Mouse (Mus musculus): Measurements from ENCODE around the gene Deup1.
"Not testable (repeated sequence)": the region's sequence is repeated elsewhere in the genome, so short reads cannot be mapped to it uniquely, and the experiment has no call there.

The Deup1 gene

DNA sequence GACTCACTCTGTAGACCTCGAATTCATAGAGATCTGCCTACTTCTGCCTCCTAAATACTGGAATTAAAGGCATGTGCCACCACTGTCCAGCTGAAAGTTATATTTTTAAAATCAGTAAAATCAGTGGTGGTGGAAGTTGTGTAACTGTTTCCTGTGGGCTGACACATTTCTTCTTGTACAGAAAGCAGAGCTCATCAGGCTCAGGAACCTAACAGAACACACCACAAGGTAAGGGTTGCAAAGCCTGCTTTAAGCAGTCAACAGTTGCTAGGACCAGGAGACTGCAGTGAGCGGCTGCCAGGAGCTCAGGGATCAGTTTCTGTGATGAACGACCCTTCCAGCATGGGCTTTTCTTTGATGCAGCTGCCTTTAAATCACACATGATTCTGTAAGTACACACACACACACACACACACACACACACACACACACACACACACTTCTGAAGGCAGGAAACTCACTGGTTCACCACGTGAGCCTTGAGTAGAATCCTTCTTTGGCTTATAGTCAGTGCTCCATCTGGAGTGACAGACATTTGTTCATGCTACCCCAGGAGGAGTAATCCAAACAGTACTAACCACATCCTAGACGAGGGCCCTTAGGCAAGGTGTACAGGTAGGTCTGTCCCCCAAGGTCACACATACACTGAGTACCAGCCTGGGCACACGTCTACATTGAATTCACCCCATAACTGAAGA is 40.4 kb downstream of the Deup1 start:
- DNase-seq (ENCODE audit: low read depth): peak; percentile 17

DNA sequence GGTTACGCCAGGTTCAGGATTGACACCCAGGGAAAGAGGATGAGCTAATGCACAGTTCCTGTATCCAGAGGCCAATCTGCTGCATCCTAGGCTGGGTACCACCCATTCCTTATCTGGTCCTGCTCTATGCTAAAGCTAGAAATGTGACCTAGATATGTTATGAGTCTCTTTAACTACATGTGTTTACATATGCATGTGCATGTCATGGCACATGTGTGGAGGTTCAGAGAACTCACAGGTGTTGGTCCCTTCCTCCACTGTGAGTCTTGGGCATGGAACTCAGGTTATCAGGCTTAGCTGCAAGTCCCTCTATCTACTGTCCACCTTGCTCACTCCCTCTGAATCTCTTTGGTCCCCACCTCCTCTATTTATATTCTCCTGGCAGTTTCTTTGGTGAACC is 41.8 kb downstream of the Deup1 start:
- no peak for DNase-seq (ENCODE audit: low read depth)

DNA sequence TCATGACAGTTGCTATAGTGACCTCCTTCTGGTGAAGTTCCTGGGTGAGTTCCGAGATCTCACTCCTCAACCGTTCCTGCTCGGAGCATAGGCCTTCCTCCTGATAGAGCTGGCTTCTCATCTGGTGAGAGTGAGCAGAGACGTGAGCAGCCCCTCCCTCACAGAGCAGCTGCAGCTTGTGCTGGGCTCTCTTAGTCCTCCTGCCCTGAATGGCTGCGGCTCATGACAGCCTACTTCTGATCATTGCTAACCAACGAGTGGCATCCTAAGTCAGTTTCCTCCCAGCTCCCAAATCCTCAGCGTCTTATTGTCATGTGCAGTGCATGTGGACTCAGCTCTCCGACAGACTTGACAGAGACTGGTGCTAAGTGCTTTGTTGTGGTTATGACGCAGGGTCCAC is 43.5 kb downstream of the Deup1 start:
- DNase-seq (ENCODE audit: low read depth): no peak

DNA sequence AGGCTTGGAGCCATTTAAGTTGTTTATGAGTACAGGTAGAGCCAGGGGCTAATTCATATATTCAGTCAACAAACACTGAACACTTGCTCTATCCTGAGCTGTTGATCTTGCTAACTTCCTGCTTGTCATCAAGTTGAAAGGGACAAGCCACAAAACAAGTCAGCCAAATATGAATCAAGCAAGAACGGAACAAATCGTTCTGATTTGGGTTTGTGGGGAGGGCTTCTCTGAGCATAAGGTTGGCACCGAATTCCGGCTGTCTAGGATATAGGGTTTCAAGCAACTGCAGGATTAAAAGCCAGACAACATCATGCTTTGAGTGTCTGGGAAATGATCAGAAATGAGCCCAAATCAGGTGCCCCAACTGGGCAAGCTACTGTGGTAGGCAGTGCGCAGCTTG is 45.7 kb downstream of the Deup1 start:
- DNase-seq (ENCODE audit: low read depth): no peak

DNA sequence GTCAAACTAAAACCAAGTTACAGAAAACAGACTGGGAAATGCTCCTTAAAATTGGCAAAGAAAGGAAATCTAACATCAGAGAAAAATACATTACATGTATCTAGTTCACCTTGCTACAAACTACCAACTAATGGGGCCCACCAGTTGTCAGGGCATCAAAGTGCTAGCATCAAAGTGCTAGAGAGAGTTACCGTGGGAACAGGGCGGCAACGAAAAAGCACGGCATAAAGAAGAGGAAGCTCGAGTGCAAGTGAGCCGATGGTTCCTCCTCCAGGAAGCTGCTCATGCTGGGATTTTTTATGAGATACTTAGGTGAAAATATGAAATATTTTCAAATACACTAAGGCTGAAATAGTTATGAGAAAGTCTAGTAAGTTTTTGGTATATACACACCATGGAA is 47.6 kb downstream of the Deup1 start:
- no peak for DNase-seq (ENCODE audit: low read depth)

DNA sequence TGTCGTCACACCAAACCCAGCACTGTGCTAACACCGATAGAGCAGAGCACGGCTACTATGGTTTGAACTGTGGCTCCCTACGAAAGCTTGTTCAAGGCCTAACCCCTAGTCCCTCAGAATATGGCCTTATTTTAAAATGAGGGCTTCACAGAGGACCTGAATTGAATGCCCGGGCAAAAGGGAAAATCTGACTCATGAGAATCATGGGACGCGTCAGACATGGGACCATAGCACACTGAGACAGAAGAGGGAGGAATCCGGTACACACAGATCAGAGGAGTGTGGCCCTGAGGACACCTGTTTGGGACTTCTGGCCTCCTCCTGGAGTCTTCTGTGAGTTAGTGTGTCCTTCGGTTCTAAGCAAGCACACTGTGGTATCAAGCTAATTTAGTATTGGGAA is 48.8 kb downstream of the Deup1 start:
- DNase-seq (ENCODE audit: low read depth): no peak

DNA sequence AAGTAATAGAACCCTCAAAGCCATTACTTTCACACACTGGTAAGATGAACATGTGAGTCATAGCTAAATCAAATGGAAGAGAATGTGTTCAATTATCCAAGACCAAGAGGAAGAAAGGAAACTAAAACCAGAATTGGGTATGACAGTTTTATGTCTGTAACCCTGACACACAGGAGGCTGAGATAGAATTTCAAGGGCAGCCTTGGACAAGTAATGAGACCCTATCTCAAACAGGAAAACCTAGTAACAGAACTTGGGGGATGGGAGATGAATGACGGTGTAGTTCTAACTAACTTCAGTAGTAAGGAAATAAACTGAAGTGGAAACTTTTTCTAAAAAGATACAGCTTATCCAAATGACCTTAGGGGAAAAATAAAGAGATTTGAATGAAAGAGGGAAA is 49.3 kb downstream of the Deup1 start:
- no peak for DNase-seq (ENCODE audit: low read depth)

DNA sequence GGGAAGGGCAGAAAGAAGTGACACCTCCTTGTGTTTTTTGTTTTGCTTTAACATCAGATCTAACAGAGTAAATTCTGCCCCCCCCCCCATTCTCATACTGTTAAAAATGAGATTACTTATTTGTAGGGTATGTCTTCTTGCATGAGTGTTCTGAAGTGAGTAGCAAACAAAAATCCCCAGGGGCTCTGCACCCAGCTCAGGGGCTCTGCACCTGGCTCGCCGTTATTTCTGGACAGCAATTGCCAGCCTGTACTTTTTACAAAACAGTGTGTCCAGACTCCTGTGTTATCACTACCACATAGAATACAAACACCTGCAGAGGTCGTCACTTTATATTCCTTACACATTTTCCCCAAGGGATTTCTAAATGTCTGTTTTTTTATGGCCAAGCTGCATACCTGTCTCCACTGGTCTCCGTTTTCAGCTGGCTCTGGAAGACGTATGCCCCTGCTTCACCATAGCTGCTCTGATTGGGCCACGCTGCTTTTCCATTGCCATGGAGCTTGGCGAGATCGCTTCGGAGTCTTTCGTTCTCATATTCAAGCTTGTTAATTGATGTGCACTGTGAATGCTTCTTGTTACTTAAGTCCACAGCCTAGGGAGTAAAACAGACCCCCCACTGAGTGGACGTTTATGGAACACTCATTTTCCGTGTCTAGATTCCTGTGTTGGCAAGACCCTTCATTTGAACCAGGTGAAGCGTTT is 52.8 kb downstream of the Deup1 start:
- no peak for DNase-seq (ENCODE audit: low read depth)

DNA sequence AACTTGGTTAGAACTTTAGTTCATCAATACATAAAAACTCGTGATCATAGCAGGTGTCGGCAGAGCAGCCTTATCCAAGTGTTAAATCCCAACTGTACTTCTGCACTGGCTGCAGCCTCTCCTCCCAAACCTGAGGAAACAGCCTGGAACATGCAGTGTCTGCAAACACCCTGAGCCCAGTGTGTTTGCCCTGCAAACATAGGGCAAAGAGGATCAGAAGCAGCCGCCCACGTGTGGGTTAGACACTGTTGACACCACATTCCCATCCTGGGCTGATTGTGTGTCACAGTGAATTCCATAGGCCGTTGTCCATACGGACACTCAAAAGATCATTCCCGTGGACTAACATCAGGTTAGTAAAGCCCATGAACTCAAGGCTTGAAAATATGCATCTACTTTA is 65.4 kb downstream of the Deup1 start:
- DNase-seq (ENCODE audit: low read depth): no peak

DNA sequence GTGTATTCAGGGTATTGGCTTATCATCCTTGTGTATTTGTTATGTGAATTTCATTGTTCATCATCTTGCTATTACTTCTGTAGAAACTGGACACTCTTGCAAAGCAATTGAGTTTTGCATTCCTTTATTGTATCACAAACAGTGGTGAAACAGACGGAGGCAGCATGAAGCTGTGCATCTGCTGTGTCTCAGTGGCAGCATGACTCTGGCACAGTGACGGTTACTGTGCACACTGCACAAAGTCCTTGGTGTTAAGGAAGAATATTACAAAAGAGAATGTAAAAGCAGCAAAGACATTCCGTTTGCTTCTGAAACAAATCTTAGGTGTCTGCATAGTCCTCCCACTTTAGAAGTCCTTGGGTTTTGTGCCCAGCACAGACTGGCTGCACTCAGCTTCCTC is 67.3 kb downstream of the Deup1 start:
- no peak for DNase-seq (ENCODE audit: low read depth)

DNA sequence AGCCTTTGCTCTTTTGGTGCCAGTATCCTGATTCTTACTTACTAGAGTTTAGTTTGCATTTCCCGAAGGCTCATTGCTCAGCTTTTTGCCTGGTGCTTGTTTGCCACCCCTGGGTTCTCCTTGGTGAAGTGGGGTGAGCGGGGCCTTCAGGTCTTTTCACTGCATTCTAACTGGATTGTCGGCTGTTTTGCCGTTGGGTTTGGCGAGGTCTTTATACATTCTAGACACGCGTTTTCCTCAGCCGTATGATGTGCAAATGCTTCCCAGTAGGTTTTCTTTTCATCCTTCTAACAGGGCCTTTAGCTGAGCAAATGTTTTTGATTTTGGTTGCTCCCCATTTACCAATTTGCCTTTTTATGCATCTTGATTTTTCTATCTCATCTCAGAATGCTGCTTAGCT is 74.4 kb downstream of the Deup1 start:
- no peak for DNase-seq (ENCODE audit: low read depth)

DNA sequence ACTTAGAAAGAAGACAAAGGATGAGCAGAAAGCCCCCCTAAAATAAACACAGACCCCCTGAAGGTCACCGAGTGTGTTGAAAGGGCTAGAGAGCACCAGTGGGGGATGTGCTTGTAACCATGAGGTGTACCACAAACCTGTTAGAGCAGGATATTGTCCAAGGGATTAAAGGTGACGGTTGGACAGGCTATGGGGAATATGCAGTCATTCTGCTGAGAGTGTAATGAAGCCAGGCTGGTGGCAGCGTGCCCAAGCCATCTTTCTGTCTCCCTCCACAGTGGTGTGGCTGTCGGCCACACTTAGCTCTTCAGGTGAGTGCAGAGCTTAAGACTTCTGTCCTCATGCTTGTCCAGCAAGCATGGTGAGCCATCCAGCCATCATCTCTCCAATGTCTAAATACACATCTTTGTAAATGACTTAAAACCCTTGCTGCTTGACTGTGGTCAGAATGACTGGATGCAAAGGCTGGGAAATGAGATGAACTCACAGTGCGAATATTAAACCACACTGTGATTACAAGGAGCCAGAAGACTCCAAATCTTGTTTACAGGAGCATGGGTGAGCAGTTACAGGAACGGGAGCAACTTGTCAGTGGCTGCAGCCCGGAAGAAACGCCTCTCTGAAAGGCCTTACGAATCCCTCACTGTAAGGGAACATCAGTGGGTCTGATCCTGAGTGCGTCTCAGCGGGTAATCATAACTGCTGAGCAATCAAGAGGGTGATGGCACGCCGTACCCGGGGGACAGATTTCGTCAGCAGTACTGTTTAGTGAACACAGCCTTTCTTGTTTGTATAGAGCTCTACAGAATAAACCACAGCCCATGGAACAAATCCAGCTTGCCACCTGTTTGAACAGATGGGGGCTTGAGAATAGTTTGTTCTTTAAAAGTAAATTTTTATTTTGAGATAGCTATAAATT is 75.5 kb downstream of the Deup1 start:
- DNase-seq (ENCODE audit: low read depth): no peak

DNA sequence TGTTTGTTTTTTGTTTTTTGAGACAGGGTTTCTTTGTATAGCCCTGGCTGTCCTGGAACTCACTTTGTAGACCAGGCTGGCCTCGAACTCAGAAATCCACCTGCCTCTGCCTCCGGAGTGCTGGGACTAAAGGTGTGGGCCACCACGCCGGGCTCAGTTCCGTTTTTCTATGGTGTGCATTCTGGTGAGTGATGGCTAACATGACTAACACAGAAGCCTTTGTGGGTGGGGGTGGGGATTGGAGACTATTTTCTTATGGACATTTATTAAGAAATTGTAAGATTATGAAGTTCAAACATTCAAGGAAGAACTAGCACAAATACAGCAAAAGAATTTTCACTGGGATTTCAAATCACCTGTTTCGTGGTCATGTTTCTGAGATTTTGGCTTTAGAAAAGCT is 76.7 kb downstream of the Deup1 start:
- DNase-seq (ENCODE audit: low read depth): not testable (repeated sequence)

DNA sequence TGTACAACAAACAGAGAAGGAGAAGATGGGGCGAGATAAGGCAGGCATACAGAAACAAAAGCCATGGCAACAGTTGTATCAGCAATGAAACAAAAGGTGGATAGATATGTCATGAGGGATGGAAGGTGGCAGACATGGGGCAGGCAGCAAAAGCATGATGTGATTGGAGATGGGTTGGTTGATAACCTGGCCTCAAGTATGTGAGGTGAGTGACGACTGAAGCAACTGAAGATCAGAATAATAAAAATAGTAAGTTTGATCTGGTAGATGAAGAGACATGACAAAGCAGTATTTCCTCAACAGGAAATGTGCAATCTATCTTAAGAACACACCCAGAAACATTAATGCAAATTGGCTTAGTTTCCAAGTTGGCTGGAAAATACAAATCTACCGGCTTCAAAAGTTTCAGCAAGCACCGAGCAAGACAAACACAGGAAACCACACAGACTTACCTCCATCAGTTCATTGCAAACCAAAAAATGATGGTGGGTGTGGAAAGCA is 77.2 kb downstream of the Deup1 start:
- no peak for DNase-seq (ENCODE audit: low read depth)

DNA sequence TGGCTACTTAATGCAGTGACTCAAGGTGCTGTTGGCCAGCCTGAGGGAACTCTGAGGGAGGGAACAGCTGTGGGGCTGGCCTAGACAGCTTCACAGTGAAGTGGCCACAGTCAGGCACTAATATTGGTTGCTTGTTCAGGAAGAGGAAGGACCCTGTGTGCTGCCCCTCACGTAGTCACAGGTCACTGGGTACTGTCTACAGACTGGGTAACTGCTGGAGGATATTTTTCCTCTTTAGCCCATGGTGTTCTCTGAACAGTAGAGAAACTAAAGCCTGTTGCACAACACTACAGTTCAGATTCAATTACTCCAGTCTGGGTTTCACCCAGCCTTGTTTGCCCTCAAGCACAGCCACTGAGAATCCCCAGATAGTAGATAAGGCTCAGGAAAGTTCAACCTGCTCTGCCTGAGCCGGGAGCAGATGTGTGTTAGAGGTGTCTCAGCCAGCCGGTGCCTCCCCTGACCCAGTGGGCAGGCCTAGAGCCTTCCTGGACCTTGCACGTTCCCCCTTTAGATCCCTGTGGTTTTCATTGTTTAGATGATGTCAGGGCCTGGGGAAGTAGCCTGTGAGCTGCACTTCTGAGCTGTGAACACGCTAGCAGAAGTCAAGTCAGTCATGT is 85.9 kb downstream of the Deup1 start:
- no peak for DNase-seq (ENCODE audit: low read depth)

DNA sequence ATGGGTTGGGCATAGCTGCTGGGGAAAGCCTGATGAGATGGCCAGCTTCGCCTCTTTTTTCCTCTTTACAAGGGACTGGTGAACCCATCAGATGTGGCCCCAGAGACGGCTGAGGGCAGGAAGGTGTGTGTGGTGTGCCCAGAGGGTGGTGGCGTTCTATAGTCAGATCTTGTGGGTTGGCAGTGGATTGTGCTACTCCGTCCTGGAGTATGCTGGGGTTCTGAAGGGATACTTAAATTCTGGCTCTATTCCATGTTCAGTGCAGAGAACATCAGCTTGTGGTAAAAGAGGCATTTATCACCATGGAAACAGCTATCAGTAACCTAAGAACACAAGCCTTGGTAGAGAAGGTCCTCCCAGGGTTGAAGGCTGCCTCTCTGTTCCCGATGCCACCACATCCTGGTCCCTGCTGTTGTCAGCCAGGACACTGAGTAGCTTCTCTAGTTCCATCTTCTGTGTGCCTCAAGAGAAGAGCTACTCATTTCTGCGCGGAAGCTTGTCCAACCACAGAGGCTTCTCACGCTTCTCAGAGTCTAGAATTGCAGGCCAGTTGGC is 88.7 kb downstream of the Deup1 start:
- no peak for DNase-seq (ENCODE audit: low read depth)

DNA sequence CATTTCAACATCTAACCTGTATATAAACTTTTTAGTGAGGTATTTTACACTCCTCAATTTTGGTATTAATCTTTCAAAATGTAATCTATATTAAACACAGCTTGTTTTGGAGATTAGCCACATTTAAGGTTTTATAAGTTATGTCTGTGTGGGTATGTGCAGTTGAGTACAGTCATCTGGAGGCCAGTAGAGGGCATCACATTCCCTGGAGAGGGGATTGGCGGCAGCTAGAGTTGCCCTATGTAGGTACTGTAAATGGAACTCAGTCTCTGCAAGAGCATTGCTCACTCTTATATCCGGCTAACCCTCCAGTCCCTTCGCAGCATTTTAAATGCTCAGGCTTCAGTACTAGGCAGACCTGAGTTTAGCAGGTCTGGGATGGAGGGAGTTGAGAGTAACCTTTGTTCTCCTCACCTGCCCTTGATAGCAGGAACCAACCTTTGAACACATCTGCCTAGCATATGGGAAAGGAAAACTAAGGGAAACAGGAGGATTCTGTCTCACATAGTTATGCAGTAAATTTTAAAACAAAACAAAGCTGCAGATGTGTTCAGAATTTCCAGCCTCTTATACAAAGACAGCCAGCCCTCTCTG is 90.2 kb downstream of the Deup1 start:
- peak; percentile 6 for DNase-seq (ENCODE audit: low read depth)

DNA sequence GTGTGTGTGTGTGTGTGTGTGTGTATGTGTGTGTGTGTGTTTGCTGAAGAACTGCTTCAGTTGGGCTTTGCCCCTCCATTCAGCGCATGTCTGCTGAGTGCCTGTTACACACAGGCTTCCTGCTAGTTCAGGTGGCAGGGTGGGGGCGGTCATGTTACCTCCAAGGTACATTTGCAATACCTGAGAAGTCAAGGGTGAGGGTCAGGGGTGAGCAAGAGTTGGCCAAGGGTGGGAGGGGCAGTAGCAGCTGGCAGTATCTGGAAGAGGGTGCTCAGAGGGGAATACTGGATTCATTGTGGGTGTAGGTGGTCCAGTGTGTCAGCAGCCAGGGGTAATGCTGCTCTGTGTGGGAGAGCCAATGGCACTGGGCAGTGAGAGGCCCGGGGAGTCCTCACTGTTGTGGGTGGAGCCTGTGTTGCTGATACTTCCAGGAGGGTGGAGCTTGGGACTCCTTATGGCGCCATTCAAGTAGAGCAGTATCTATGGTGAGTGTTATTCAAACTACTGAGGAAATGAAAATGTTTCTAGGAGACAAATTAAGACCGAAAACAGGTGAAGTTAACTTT is 90.8 kb downstream of the Deup1 start:
- DNase-seq (ENCODE audit: low read depth): no peak

DNA sequence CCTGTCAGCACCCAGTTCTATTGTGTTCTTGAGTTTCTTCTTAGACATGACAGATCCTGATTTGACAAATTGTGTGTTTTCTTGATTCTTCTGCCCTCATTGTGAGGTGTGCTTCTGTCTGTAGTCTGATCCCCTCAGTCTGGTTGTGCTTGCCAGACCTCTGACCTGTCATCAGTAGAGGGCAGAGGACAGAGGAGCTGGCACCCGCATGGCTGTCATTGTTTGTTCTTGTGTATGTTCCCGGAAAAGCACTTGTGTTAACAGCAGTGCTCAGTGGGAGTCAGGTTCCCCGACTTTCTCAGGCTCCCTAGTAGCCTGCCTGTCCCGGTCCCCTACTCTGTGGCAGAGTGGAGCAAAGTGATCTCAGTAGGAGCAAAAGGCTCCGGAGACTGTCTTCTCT is 92.3 kb downstream of the Deup1 start:
- no peak for DNase-seq (ENCODE audit: low read depth)

DNA sequence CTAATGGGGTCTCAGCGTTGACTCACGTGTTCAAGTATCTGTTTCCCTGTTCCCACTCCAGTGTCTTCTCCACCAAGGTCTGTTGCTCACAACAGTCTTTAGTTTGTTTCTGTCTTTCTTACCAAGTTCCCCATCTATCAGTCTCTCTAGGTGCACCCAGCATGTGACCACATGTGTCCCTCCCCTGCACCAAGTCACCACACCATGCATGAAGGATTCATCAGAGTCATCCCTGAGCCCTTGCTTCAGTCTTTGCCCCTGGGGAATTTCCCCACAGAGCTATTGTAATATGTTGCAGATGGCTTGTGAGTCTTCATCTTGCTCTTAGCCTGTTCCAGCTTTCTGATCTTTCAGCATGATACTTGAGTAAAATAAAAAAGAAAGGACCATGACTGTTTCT is 93.6 kb downstream of the Deup1 start:
- no peak for DNase-seq (ENCODE audit: low read depth)
